Mouse (Mus musculus): ENCODE measurements around the gene 1700015G11Rik. TPM values are rescaled to one million over a fixed set of nuclear protein-coding genes. Genes with fewer than 3 reads are reported as not detected.
A peak's percentile ranks its signal among the peaks of the same experiment; 100 is the strongest.

Gene 1700015G11Rik
- polyA plus RNA-seq, 1 experiment from 2014 or later, result not detected

GRCm38 (mm10) chr7:52007138-52007537, 8.4 kb downstream of the 1700015G11Rik start:
- Histone ChIP-seq H3K4me3 (ENCODE audit: low read length) (no peak overlapping the region), H3K4me1 (ENCODE audit: control insufficient read depth, insufficient read depth, low read depth, low read length) (peaks cover 4% of the 10 kb centered on the region), H3K27me3 (replicated peaks; ENCODE audit: control insufficient read depth, insufficient read depth, low read length) (no peaks in the 10 kb centered on the region; the same call in 1 of the 2 replicates), H3K9ac (ENCODE audit: low read depth, low read length) (no peak overlapping the region), H3K36me3 (ENCODE audit: control insufficient read depth, insufficient read depth, low read length) (no peaks in the 10 kb centered on the region), H3K27ac (ENCODE audit: low read depth, low read length) (no peak overlapping the region), H3K9me3 (ENCODE audit: control insufficient read depth, low read length) (no peaks in the 10 kb centered on the region), H3K4me2 (ENCODE audit: low read length) (no peak overlapping the region)
- no peak for ATAC-seq
- WGBS, result 93% methylated on average over 2 of the region's 2 CpGs

GRCm38 (mm10) chr7:52006296-52006630, 9.3 kb downstream of the 1700015G11Rik start:
- H3K4me3 ChIP-seq (ENCODE audit: low read length), result peak overlapping the region; percentile 85
- no peaks in the 10 kb centered on the region for H3K36me3 ChIP-seq (ENCODE audit: control insufficient read depth, insufficient read depth, low read length)
- under 1% methylated on average over 9 of the region's 9 CpGs for WGBS
- H3K27me3 ChIP-seq (replicated peaks; ENCODE audit: control insufficient read depth, insufficient read depth, low read length), result no peaks in the 10 kb centered on the region; the same call in 1 of the 2 replicates
- peak overlapping the region; percentile 84; the same call in 1 of the 2 replicates for H3K27ac ChIP-seq (ENCODE audit: low read depth, low read length)
- no peaks in the 10 kb centered on the region for H3K9me3 ChIP-seq (ENCODE audit: control insufficient read depth, low read length)
- H3K4me1 ChIP-seq (ENCODE audit: control insufficient read depth, insufficient read depth, low read depth, low read length), result peaks cover 4% of the 10 kb centered on the region
- H3K9ac ChIP-seq (ENCODE audit: low read depth, low read length), result peak overlapping the region; percentile 77; the same call in 1 of the 2 replicates
- peak overlapping the region; percentile 64 for H3K4me2 ChIP-seq (ENCODE audit: low read length)
- peak; percentile 91 for ATAC-seq

GRCm38 (mm10) chr7:52005511-52006295, 9.8 kb downstream of the 1700015G11Rik start, which contains the start of gene Svip:
Gene Svip (minus strand): TSS chr7:52006018.
- under 1% methylated on average over 39 of the region's 47 CpGs for WGBS
- H3K27ac ChIP-seq (ENCODE audit: low read depth, low read length), result peak within 1 kb of the TSS; percentile 84
- peak; percentile 97 for ATAC-seq

GRCm38 (mm10) chr7:51991020-51991419, 24.5 kb downstream of the 1700015G11Rik start:
- WGBS, result 82% methylated on average over 3 of the region's 3 CpGs
- Histone ChIP-seq H3K4me2 (ENCODE audit: low read length) (no peak overlapping the region), H3K9ac (ENCODE audit: low read depth, low read length) (no peak overlapping the region), H3K36me3 (ENCODE audit: control insufficient read depth, insufficient read depth, low read length) (no peaks in the 10 kb centered on the region), H3K4me1 (ENCODE audit: control insufficient read depth, insufficient read depth, low read depth, low read length) (no peaks in the 10 kb centered on the region), H3K27me3 (replicated peaks; ENCODE audit: control insufficient read depth, insufficient read depth, low read length) (no peaks in the 10 kb centered on the region), H3K9me3 (ENCODE audit: control insufficient read depth, low read length) (no peaks in the 10 kb centered on the region), H3K4me3 (ENCODE audit: low read length) (no peak overlapping the region), H3K27ac (ENCODE audit: low read depth, low read length) (no peak overlapping the region)
- no peak for ATAC-seq

More at GRCm38 (mm10) chr7:52005511-52006295, 9.8 kb downstream of the 1700015G11Rik start, which contains the start of gene Svip:
- Histone ChIP-seq H3K4me2 (ENCODE audit: low read length) (peak within 1 kb of the TSS; percentile 64), H3K4me3 (ENCODE audit: low read length) (peak within 1 kb of the TSS; percentile 85), H3K9ac (ENCODE audit: low read depth, low read length) (peak within 1 kb of the TSS; percentile 77), H3K4me1 (ENCODE audit: control insufficient read depth, insufficient read depth, low read depth, low read length) (peaks cover 4% of the 10 kb centered on the region), H3K9me3 (ENCODE audit: control insufficient read depth, low read length) (no peaks in the 10 kb centered on the region), H3K36me3 (ENCODE audit: control insufficient read depth, insufficient read depth, low read length) (no peaks in the 10 kb centered on the region), H3K27me3 (replicated peaks; ENCODE audit: control insufficient read depth, insufficient read depth, low read length) (no peaks in the 10 kb centered on the region; the same call in 1 of the 2 replicates)

- Histone ChIP-seq H3K4me2 (ENCODE audit: low read length) (no peak overlapping the region), H3K4me3 (ENCODE audit: low read length) (no peak overlapping the region), H3K27me3 (replicated peaks; ENCODE audit: control insufficient read depth, insufficient read depth, low read length) (no peaks in the 10 kb centered on the region), H3K9me3 (ENCODE audit: control insufficient read depth, low read length) (no peaks in the 10 kb centered on the region), H3K36me3 (ENCODE audit: control insufficient read depth, insufficient read depth, low read length) (no peaks in the 10 kb centered on the region), H3K4me1 (ENCODE audit: control insufficient read depth, insufficient read depth, low read depth, low read length) (no peaks in the 10 kb centered on the region), H3K27ac (ENCODE audit: low read depth, low read length) (no peak overlapping the region), H3K9ac (ENCODE audit: low read depth, low read length) (no peak overlapping the region)
- WGBS, result 73% methylated on average over 6 of the region's 6 CpGs
- no peak for ATAC-seq
Measured at GRCm38 (mm10) chr7:51986909-51987308, 28.6 kb downstream of the 1700015G11Rik start.

- no peak overlapping the region for H3K9ac ChIP-seq (ENCODE audit: low read depth, low read length)
- 83% methylated on average over 6 of the region's 6 CpGs for WGBS
- no peak overlapping the region for H3K4me2 ChIP-seq (ENCODE audit: low read length)
- H3K27ac ChIP-seq (ENCODE audit: low read depth, low read length), result no peak overlapping the region
- H3K9me3 ChIP-seq (ENCODE audit: control insufficient read depth, low read length), result no peaks in the 10 kb centered on the region
- H3K27me3 ChIP-seq (replicated peaks; ENCODE audit: control insufficient read depth, insufficient read depth, low read length), result no peaks in the 10 kb centered on the region
- H3K4me3 ChIP-seq (ENCODE audit: low read length), result no peak overlapping the region
- no peak for ATAC-seq
- H3K4me1 ChIP-seq (ENCODE audit: control insufficient read depth, insufficient read depth, low read depth, low read length), result no peaks in the 10 kb centered on the region
- no peaks in the 10 kb centered on the region for H3K36me3 ChIP-seq (ENCODE audit: control insufficient read depth, insufficient read depth, low read length)
Measured at GRCm38 (mm10) chr7:51985763-51986162, 29.8 kb downstream of the 1700015G11Rik start.

- no peak for ATAC-seq
- Histone ChIP-seq H3K27me3 (replicated peaks; ENCODE audit: control insufficient read depth, insufficient read depth, low read length) (no peaks in the 10 kb centered on the region), H3K9me3 (ENCODE audit: control insufficient read depth, low read length) (no peaks in the 10 kb centered on the region), H3K36me3 (ENCODE audit: control insufficient read depth, insufficient read depth, low read length) (no peaks in the 10 kb centered on the region), H3K4me2 (ENCODE audit: low read length) (no peak overlapping the region), H3K27ac (ENCODE audit: low read depth, low read length) (no peak overlapping the region), H3K4me3 (ENCODE audit: low read length) (no peak overlapping the region), H3K9ac (ENCODE audit: low read depth, low read length) (no peak overlapping the region), H3K4me1 (ENCODE audit: control insufficient read depth, insufficient read depth, low read depth, low read length) (no peaks in the 10 kb centered on the region)
- WGBS, result 41% methylated on average over 1 of the region's 1 CpGs
Measured at GRCm38 (mm10) chr7:51982303-51982702, 33.2 kb downstream of the 1700015G11Rik start.

GRCm38 (mm10) chr7:51979271-51979670, 36.3 kb downstream of the 1700015G11Rik start:
- ATAC-seq, result no peak
- H3K9ac ChIP-seq (ENCODE audit: low read depth, low read length), result no peak overlapping the region
- H3K27ac ChIP-seq (ENCODE audit: low read depth, low read length), result no peak overlapping the region
- WGBS, result 47% methylated on average over 5 of the region's 5 CpGs
- no peaks in the 10 kb centered on the region for H3K36me3 ChIP-seq (ENCODE audit: control insufficient read depth, insufficient read depth, low read length)
- H3K4me1 ChIP-seq (ENCODE audit: control insufficient read depth, insufficient read depth, low read depth, low read length), result no peaks in the 10 kb centered on the region
- H3K27me3 ChIP-seq (replicated peaks; ENCODE audit: control insufficient read depth, insufficient read depth, low read length), result no peaks in the 10 kb centered on the region
- no peak overlapping the region for H3K4me3 ChIP-seq (ENCODE audit: low read length)
- H3K9me3 ChIP-seq (ENCODE audit: control insufficient read depth, low read length), result no peaks in the 10 kb centered on the region
- H3K4me2 ChIP-seq (ENCODE audit: low read length), result no peak overlapping the region

GRCm38 (mm10) chr7:51975181-51975580, 40.3 kb downstream of the 1700015G11Rik start:
- Histone ChIP-seq H3K9ac (ENCODE audit: low read depth, low read length) (no peak overlapping the region), H3K4me1 (ENCODE audit: control insufficient read depth, insufficient read depth, low read depth, low read length) (no peaks in the 10 kb centered on the region), H3K27me3 (replicated peaks; ENCODE audit: control insufficient read depth, insufficient read depth, low read length) (no peaks in the 10 kb centered on the region), H3K4me2 (ENCODE audit: low read length) (no peak overlapping the region), H3K27ac (ENCODE audit: low read depth, low read length) (no peak overlapping the region), H3K9me3 (ENCODE audit: control insufficient read depth, low read length) (no peaks in the 10 kb centered on the region), H3K4me3 (ENCODE audit: low read length) (no peak overlapping the region), H3K36me3 (ENCODE audit: control insufficient read depth, insufficient read depth, low read length) (no peaks in the 10 kb centered on the region)
- no peak for ATAC-seq
- 49% methylated on average over 6 of the region's 6 CpGs for WGBS
